Mouse (Mus musculus): ENCODE results near the gene Prr15.

Prr15 gene

GRCm38 (mm10) chr6:54325246-54325885 is at the start of gene Prr15:
Gene Prr15, plus strand, starts transcription at chr6:54325835.
- DNase-seq, result no peak

GRCm38 (mm10) chr6:54277234-54277633 is 48.4 kb upstream of the Prr15 start:
- no peak for DNase-seq

GRCm38 (mm10) chr6:54277828-54278227 is 47.8 kb upstream of the Prr15 start:
- DNase-seq, result no peak

GRCm38 (mm10) chr6:54278613-54279012 is 47.0 kb upstream of the Prr15 start:
- DNase-seq, result no peak

GRCm38 (mm10) chr6:54279391-54279790 is 46.2 kb upstream of the Prr15 start:
- no peak for DNase-seq

GRCm38 (mm10) chr6:54280248-54280647 is 45.4 kb upstream of the Prr15 start:
- DNase-seq, result no peak

- DNase-seq, result no peak
Measured at GRCm38 (mm10) chr6:54283299-54283698, 42.3 kb upstream of the Prr15 start.

- no peak for DNase-seq
Measured at GRCm38 (mm10) chr6:54284167-54284711, 41.4 kb upstream of the Prr15 start.

GRCm38 (mm10) chr6:54286813-54287212 is 38.8 kb upstream of the Prr15 start:
- DNase-seq, result no peak

GRCm38 (mm10) chr6:54289774-54290500 is 35.7 kb upstream of the Prr15 start:
- no peak for DNase-seq

- no peak for DNase-seq
Measured at GRCm38 (mm10) chr6:54297231-54297630, 28.4 kb upstream of the Prr15 start.

- DNase-seq, result no peak
Measured at GRCm38 (mm10) chr6:54299417-54299816, 26.2 kb upstream of the Prr15 start.

GRCm38 (mm10) chr6:54305777-54306176 is 19.9 kb upstream of the Prr15 start:
- no peak for DNase-seq

- no peak for DNase-seq
Measured at GRCm38 (mm10) chr6:54313071-54313470, 12.6 kb upstream of the Prr15 start.

- no peak for DNase-seq
Measured at GRCm38 (mm10) chr6:54318618-54319017, 7.0 kb upstream of the Prr15 start.

- no peak for DNase-seq
Measured at GRCm38 (mm10) chr6:54319198-54319597, 6.4 kb upstream of the Prr15 start.

- no peak for DNase-seq
Measured at GRCm38 (mm10) chr6:54320236-54320635, 5.4 kb upstream of the Prr15 start.

GRCm38 (mm10) chr6:54326671-54327625 is 1.3 kb downstream of the Prr15 start:
- peak; percentile 73 to 84 for DNase-seq

GRCm38 (mm10) chr6:54327626-54328003 is 2.0 kb downstream of the Prr15 start:
- peak; percentile 73 to 85 for DNase-seq

- DNase-seq, result no peak
Measured at GRCm38 (mm10) chr6:54328783-54329182, 3.1 kb downstream of the Prr15 start.

- no peak for DNase-seq
Measured at GRCm38 (mm10) chr6:54329598-54329997, 4.0 kb downstream of the Prr15 start.

- DNase-seq, result no peak
Measured at GRCm38 (mm10) chr6:54330166-54330565, 4.5 kb downstream of the Prr15 start.

GRCm38 (mm10) chr6:54331765-54332164 is 6.1 kb downstream of the Prr15 start:
- no peak for DNase-seq
